In genomic region chr7:63941501-63941900, GRCm38 (mm10) we compare ENCODE assay signal across 20 mouse cellular contexts. TPM values are rescaled to one million over a fixed set of nuclear protein-coding genes. Genes with fewer than 3 reads are reported as not detected.
DNase-seq lines count a peak whose midpoint lies in the region; ATAC-seq and TF ChIP-seq lines count a peak whose summit lies in the region.
"Had no signal": no experiment of that assay in that cellular context is flagged by ENCODE, and none has a peak within 500 bp of the region (broad histone marks: within the 10 kb centered on the region; RNA-seq: fewer than 3 reads in every experiment).

No protein-coding gene starts in this region.

- H3K4me2 ChIP-seq in heart, embryonic 11.5 days, result no peak overlapping the region
- peak overlapping the region; percentile 60 for H3K4me2 ChIP-seq in liver, embryonic 12.5 days
- no peak overlapping the region for H3K4me2 ChIP-seq in stomach, postnatal 0 days (replicated peaks; ENCODE audit: low read depth)
- H3K4me2 ChIP-seq in midbrain, embryonic 16.5 days (ENCODE audit: low read length), result no peak overlapping the region
- H3K4me2 ChIP-seq: embryonic facial prominence, embryonic 15.5 days; forebrain, embryonic 13.5 days; hindbrain, embryonic 14.5 days; neural tube, embryonic 12.5 days had no signal

- H3K27ac ChIP-seq in heart, embryonic 10.5 days, result 0 out of 2 replicates have a peak overlapping the region, but pooled peaks have one; percentile 22
- H3K27ac ChIP-seq in heart, embryonic 11.5 days (ENCODE audit: low read depth, low read length), result no peak overlapping the region
- peak overlapping the region; percentile 96 for H3K27ac ChIP-seq in liver, embryonic 12.5 days
- H3K27ac ChIP-seq in stomach, postnatal 0 days (replicated peaks), result no peak overlapping the region
- no peak overlapping the region for H3K27ac ChIP-seq in midbrain, embryonic 16.5 days (ENCODE audit: low read length)
- H3K27ac ChIP-seq: embryonic facial prominence, embryonic 15.5 days; forebrain, embryonic 13.5 days; hindbrain, embryonic 14.5 days; macrophage; neural tube, embryonic 12.5 days had no signal

- H3K9ac ChIP-seq in heart, embryonic 11.5 days (ENCODE audit: low read depth, low read length), result no peak overlapping the region
- peak overlapping the region; percentile 65 for H3K9ac ChIP-seq in liver, embryonic 12.5 days
- H3K9ac ChIP-seq in stomach, postnatal 0 days (ENCODE audit: low read length), result no peak overlapping the region
- H3K9ac ChIP-seq in midbrain, embryonic 16.5 days (ENCODE audit: low read depth, low read length), result no peak overlapping the region
- H3K9ac ChIP-seq: embryonic facial prominence, embryonic 15.5 days; forebrain, embryonic 13.5 days; hindbrain, embryonic 14.5 days; neural tube, embryonic 12.5 days had no signal

- no peaks in the 10 kb centered on the region for H3K36me3 ChIP-seq in heart, embryonic 10.5 days
- H3K36me3 ChIP-seq in heart, embryonic 11.5 days (ENCODE audit: control insufficient read depth, insufficient read depth, low read length), result no peaks in the 10 kb centered on the region
- H3K36me3 ChIP-seq in liver, embryonic 12.5 days, result no peaks in the 10 kb centered on the region
- no peaks in the 10 kb centered on the region for H3K36me3 ChIP-seq in stomach, postnatal 0 days (ENCODE audit: control insufficient read depth, insufficient read depth, low read length)
- no peaks in the 10 kb centered on the region for H3K36me3 ChIP-seq in midbrain, embryonic 16.5 days (ENCODE audit: control insufficient read depth, insufficient read depth, low read length)
- H3K36me3 ChIP-seq: embryonic facial prominence, embryonic 15.5 days; neural tube, embryonic 12.5 days had no signal

- peaks cover 6% of the 10 kb centered on the region for H3K4me1 ChIP-seq in heart, embryonic 10.5 days
- H3K4me1 ChIP-seq in heart, embryonic 11.5 days (ENCODE audit: control insufficient read depth, insufficient read depth, low read length), result peaks cover 3% of the 10 kb centered on the region
- H3K4me1 ChIP-seq in liver, embryonic 12.5 days, result peaks cover 41% of the 10 kb centered on the region
- no peaks in the 10 kb centered on the region for H3K4me1 ChIP-seq in stomach, postnatal 0 days (replicated peaks; ENCODE audit: control insufficient read depth, insufficient read depth)
- peaks cover 6% of the 10 kb centered on the region; the same call in 1 of the 2 replicates for H3K4me1 ChIP-seq in midbrain, embryonic 16.5 days (ENCODE audit: control insufficient read depth, insufficient read depth, low read length)

- H3K4me3 ChIP-seq in heart, embryonic 10.5 days, result no peak overlapping the region
- H3K4me3 ChIP-seq in heart, embryonic 11.5 days (ENCODE audit: low read depth, low read length), result no peak overlapping the region
- peak overlapping the region; percentile 3; the same call in 1 of the 2 replicates for H3K4me3 ChIP-seq in liver, embryonic 12.5 days
- H3K4me3 ChIP-seq in stomach, postnatal 0 days (ENCODE audit: low read depth, low read length), result no peak overlapping the region
- no peak overlapping the region for H3K4me3 ChIP-seq in midbrain, embryonic 16.5 days (ENCODE audit: low read depth, low read length)
- H3K4me3 ChIP-seq: embryonic facial prominence, embryonic 15.5 days; forebrain, embryonic 13.5 days; neural tube, embryonic 12.5 days had no signal

- no peak for DNase-seq in heart, embryonic 10.5 days (ENCODE audit: low spot score)
- DNase-seq in spleen, postnatal 10 days (ENCODE audit: low spot score in 2 of 2), result peak; percentile 34 to 62
- no peak for DNase-seq in spleen, postnatal 14 days (ENCODE audit: low spot score in 2 of 2)
- DNase-seq in right cerebral cortex, adult 18-20 months, result no peak
- no peak for DNase-seq in stomach, postnatal 0 days (ENCODE audit: low spot score)
- DNase-seq: cerebellum, adult 8-10 months; heart, adult 11 months; kidney, postnatal 14 days; layer of hippocampus, adult 9-11 months had no signal

- no peaks in the 10 kb centered on the region for H3K9me3 ChIP-seq in heart, embryonic 10.5 days
- no peaks in the 10 kb centered on the region for H3K9me3 ChIP-seq in heart, embryonic 11.5 days (replicated peaks; ENCODE audit: control insufficient read depth, low read length)
- H3K9me3 ChIP-seq in liver, embryonic 12.5 days (replicated peaks), result no peaks in the 10 kb centered on the region
- H3K9me3 ChIP-seq in stomach, postnatal 0 days (ENCODE audit: control insufficient read depth, low read length), result no peaks in the 10 kb centered on the region
- no peaks in the 10 kb centered on the region for H3K9me3 ChIP-seq in midbrain, embryonic 16.5 days (replicated peaks; ENCODE audit: control insufficient read depth, low read length, poor library complexity, severe bottlenecking)
- H3K9me3 ChIP-seq: embryonic facial prominence, embryonic 15.5 days; forebrain, embryonic 13.5 days; neural tube, embryonic 12.5 days had no signal

- TF ChIP-seq CTCF in stomach, postnatal 0 days (IDR thresholded peaks at IDR 0.05; ENCODE audit: low read depth), result no peak

- 51% methylated on average over 4 of the region's 4 CpGs for whole genome bisulfite sequencing in heart, embryonic 10.5 days
- 57% methylated on average over 4 of the region's 4 CpGs for WGBS in heart, embryonic 11.5 days (ENCODE audit: insufficient replicate concordance)
- WGBS in liver, embryonic 12.5 days (ENCODE audit: insufficient replicate concordance), result 7% methylated on average over 4 of the region's 4 CpGs
- WGBS in stomach, postnatal 0 days, result 72% methylated on average over 4 of the region's 4 CpGs
- WGBS in midbrain, embryonic 16.5 days, result 86% methylated on average over 4 of the region's 4 CpGs

- no peak for ATAC-seq in heart, embryonic 11.5 days (replicated peaks; ENCODE audit: insufficient number of reproducible peaks, low FRiP score, low TSS enrichment)
- no peak for ATAC-seq in liver, embryonic 12.5 days
- no peak for ATAC-seq in stomach, postnatal 0 days (ENCODE audit: low FRiP score, low TSS enrichment)
- no peak for ATAC-seq in midbrain, embryonic 16.5 days
- ATAC-seq: forebrain, embryonic 13.5 days; intestine, postnatal 0 days; Patski had no signal

- H3K27me3 ChIP-seq in heart, embryonic 10.5 days (ENCODE audit: insufficient read depth, poor library complexity, severe bottlenecking), result no peaks in the 10 kb centered on the region
- no peaks in the 10 kb centered on the region for H3K27me3 ChIP-seq in heart, embryonic 11.5 days (ENCODE audit: control insufficient read depth, insufficient read depth, low read length)
- no peaks in the 10 kb centered on the region for H3K27me3 ChIP-seq in liver, embryonic 12.5 days (replicated peaks)
- H3K27me3 ChIP-seq in stomach, postnatal 0 days (ENCODE audit: control insufficient read depth, insufficient read depth, low read length), result no peaks in the 10 kb centered on the region
- no peaks in the 10 kb centered on the region for H3K27me3 ChIP-seq in midbrain, embryonic 16.5 days (ENCODE audit: control insufficient read depth, insufficient read depth, low read depth, low read length)
- H3K27me3 ChIP-seq: embryonic facial prominence, embryonic 15.5 days; neural tube, embryonic 12.5 days; Patski had no signal

- TF ChIP-seq EP300 in stomach, postnatal 0 days (optimal IDR thresholded peaks at IDR 0.05), result no peak

RNA-seq across cellular contexts. Expression of gene Klf13, which starts 2.8 kb away (rescaled TPM):
- 17.3 and 18.3 TPM in 2 replicates for polyA plus RNA-seq in heart, embryonic 10.5 days (2016; fragmentation: Nextera tagmentation; extraction: Ambion mirVana)
- polyA plus RNA-seq in heart, embryonic 11.5 days (2014; fragmentation: Nextera tagmentation; extraction: Ambion mirVana), result 16.3 and 18.8 TPM in 2 replicates
- polyA plus RNA-seq in liver, embryonic 12.5 days (2016; fragmentation: Nextera tagmentation; extraction: Ambion mirVana), result 17.7 and 20.8 TPM in 2 replicates
- 25.0 and 26.9 TPM in 2 replicates for polyA plus RNA-seq in stomach, postnatal 0 days (2015; fragmentation: Nextera tagmentation; extraction: Ambion mirVana)
- polyA plus RNA-seq in midbrain, embryonic 16.5 days (2015; fragmentation: Nextera tagmentation; extraction: Ambion mirVana), result 19.9 and 21.6 TPM in 2 replicates

RNA-seq across cellular contexts. Expression of gene E030018B13Rik, which starts 24.8 kb away (rescaled TPM):
- 0.18 TPM in 1 of 2 replicates, not detected in the other for polyA plus RNA-seq in heart, embryonic 10.5 days (2016; fragmentation: Nextera tagmentation; extraction: Ambion mirVana)
- polyA plus RNA-seq in heart, embryonic 11.5 days (2014; fragmentation: Nextera tagmentation; extraction: Ambion mirVana), result not detected in 2 replicates
- not detected in 2 replicates for polyA plus RNA-seq in liver, embryonic 12.5 days (2016; fragmentation: Nextera tagmentation; extraction: Ambion mirVana)
- not detected in 2 replicates for polyA plus RNA-seq in stomach, postnatal 0 days (2015; fragmentation: Nextera tagmentation; extraction: Ambion mirVana)
- polyA plus RNA-seq in midbrain, embryonic 16.5 days (2015; fragmentation: Nextera tagmentation; extraction: Ambion mirVana), result 0.21 TPM in 1 of 2 replicates, not detected in the other
- polyA plus RNA-seq: hindbrain, embryonic 14.5 days; intestine, postnatal 0 days; macrophage; midbrain, postnatal 0 days; Patski had no signal

Comparison
In these comparisons a context has a peak if more than half of its experiments do, and no peak if none do; other contexts are left out.
1. DNase-seq: peak in spleen, postnatal 10 days (2 of 2); none in heart, embryonic 10.5 days (single experiment), spleen, postnatal 14 days (0 of 2), right cerebral cortex, adult 18-20 months (single experiment) and stomach, postnatal 0 days (single experiment).
2. H3K27ac ChIP-seq: peak in heart, embryonic 10.5 days (single experiment) and liver, embryonic 12.5 days (single experiment); none in heart, embryonic 11.5 days (single experiment), stomach, postnatal 0 days (single experiment) and midbrain, embryonic 16.5 days (single experiment).